Mouse (Mus musculus): ENCODE results near the gene RPS10-NUDT3.

DNA sequence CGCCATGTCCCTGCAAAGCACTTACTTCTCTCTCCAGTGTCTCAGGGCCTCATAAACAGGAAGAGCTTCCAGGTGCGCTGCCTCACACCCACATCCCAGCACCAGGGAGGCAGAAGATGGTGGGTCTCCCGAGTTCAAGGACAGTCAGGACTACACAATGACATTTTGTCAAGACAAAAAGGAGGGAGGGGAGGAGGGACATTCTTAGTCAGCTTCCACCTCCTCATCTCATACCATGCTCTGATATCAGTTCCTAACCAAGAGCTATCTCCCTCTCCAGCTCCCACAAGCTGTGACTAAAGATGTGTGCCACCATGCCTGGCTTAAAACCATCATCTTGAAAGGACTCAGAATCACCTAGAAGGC, 23.5 kb downstream of the RPS10-NUDT3 start:
- TF ChIP-seq CTCF (IDR thresholded peaks at IDR 0.05; ENCODE audit: low read depth) (no peak), EP300 (optimal IDR thresholded peaks at IDR 0.05) (no peak)

Measured in stomach, postnatal 0 days (tissue).